In genomic region chr16:12862561-12862960, GRCm38 (mm10) we compare ENCODE assay signal across 17 mouse cellular contexts.
"Had no signal": no experiment of that assay in that cellular context is flagged by ENCODE, and none has a peak within 500 bp of the region (broad histone marks: within the 10 kb centered on the region; RNA-seq: fewer than 3 reads in every experiment).

No protein-coding gene starts in this region.

- H3K27ac ChIP-seq: intestine, embryonic 15.5 days; layer of hippocampus, adult 2 months; liver, embryonic 14.5 days; midbrain, embryonic 10.5 days; neural tube, embryonic 12.5 days; neural tube, embryonic 15.5 days had no signal

- H3K4me2 ChIP-seq: intestine, embryonic 15.5 days; liver, embryonic 11.5 days; neural tube, embryonic 12.5 days; neural tube, embryonic 15.5 days had no signal

- ATAC-seq: intestine, embryonic 15.5 days; liver, postnatal 0 days had no signal

- DNase-seq: kidney, adult 18-20 months; kidney, adult 9 months; kidney, postnatal 25 days; layer of hippocampus, adult 9-11 months; liver, postnatal 0 days; midbrain, embryonic 14.5 days; thymus, adult 18-20 months; thymus, postnatal 14 days; thymus, postnatal 4 days had no signal

- H3K9me3 ChIP-seq: intestine, embryonic 15.5 days; megakaryocyte, embryonic 14.5 days; midbrain, embryonic 10.5 days; neural tube, embryonic 12.5 days; neural tube, embryonic 15.5 days had no signal

- H3K9ac ChIP-seq: intestine, embryonic 15.5 days; liver, embryonic 14.5 days; liver, postnatal 0 days; neural tube, embryonic 12.5 days; neural tube, embryonic 15.5 days had no signal

- H3K36me3 ChIP-seq: intestine, embryonic 15.5 days; midbrain, embryonic 10.5 days; neural tube, embryonic 12.5 days; neural tube, embryonic 15.5 days had no signal

- H3K4me3 ChIP-seq: intestine, embryonic 15.5 days; layer of hippocampus, adult 2 months; megakaryocyte, embryonic 14.5 days; midbrain, embryonic 10.5 days; neural tube, embryonic 12.5 days; neural tube, embryonic 15.5 days had no signal

- H3K27me3 ChIP-seq: intestine, embryonic 15.5 days; megakaryocyte, embryonic 14.5 days; neural tube, embryonic 12.5 days; neural tube, embryonic 15.5 days had no signal

- H3K4me1 ChIP-seq: intestine, embryonic 15.5 days; megakaryocyte, embryonic 14.5 days; midbrain, embryonic 10.5 days; neural tube, embryonic 12.5 days; neural tube, embryonic 15.5 days had no signal
